Mouse (Mus musculus) kidney, postnatal 14 days (tissue): ENCODE data around the gene Notch4.
"Not testable (repeated sequence)": the region's sequence is repeated elsewhere in the genome, so short reads cannot be mapped to it uniquely, and the experiment has no call there.

Experiments used
- DNase-seq: peaks from one replicate; pipeline ENCODE4 v3.0.0; 2022; ENCODE audit warnings: mixed read lengths

The Notch4 gene

DNA sequence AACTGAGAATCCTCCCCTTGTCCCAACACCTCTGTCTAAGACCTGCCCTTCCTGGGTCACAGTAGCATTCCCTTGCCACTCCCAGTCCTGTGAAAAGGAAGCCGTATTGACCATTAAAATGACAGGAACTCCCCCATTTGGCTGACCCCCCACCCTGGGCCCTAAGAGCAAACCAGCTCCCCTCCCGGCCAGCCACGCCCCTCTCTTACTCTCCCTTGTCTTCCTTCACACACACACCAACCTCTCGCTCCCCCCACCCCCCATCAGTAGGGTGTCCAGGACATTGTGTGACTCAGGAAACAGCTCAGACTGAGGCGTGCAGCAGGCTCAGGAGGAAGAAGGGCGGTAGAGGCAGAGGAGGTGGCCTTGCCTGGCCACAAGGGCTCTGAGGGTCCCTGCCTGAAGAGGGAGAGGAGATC lies at the start of gene Notch4:
TSS of gene Notch4 (plus strand) at position 266 of the 419 bp plus-strand sequence.
- DNase-seq = peak; percentile 80

DNA sequence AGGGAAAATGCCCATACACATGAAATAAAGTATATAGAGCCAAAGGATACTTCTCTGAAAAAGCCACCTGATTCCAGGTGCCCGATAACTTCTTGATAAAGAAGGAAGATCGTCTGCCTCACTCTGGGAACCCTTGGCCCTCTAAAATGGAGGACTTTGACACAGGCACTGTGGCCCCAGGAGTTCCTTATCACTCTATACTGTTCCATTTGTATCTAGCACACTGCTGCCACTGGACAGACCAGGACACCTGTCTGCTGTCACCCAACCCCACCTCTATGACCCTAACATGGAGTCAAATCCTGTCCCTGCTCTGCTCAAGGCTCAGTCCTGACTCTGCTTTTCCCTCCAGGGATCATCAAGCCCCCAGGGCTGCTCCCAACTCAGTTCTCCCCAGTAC lies 47.6 kb upstream of the Notch4 start:
- DNase-seq = no peak

DNA sequence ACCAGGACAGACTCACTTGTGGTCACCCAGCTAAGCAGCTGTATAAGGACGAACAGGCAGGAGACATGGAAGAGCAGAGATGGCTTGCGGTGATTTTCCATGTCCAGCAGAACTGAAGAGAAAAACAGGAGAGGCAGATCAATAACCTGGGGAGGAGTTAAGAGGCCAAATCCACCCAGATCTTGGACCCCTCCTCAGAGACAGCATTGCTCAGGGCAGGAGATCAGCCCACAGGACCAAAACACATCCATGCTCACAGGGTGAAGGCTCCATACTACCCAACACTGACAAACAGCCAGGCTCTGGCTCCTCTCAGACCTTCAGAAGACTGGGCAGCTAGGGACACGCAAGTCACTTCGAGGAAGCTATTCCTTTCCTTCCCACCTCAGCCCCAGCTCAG lies 46.8 kb upstream of the Notch4 start, which contains the start of gene Btnl6:
TSS of gene Btnl6 (minus strand) at position 101 of the 400 bp plus-strand sequence.
- DNase-seq = no peak

DNA sequence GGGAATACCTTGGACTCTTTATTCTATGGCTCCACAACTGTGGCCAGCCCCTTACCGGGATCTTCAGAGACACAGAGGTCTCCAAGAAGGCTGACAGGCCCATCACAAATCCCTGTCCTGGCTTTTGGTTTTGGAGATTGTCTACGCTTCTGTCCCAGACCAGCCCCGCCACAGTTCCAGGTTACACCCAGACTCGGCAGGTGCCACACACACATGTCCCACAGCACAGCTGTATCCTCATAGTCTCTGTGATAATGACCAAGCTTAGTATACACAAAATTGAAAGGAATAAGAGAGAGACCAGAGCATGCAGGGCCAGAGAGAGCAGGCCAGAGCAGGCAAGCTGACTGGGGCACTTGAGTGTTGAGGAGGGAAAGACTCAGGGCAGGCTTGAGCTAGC lies 46.3 kb upstream of the Notch4 start:
- no peak for DNase-seq

DNA sequence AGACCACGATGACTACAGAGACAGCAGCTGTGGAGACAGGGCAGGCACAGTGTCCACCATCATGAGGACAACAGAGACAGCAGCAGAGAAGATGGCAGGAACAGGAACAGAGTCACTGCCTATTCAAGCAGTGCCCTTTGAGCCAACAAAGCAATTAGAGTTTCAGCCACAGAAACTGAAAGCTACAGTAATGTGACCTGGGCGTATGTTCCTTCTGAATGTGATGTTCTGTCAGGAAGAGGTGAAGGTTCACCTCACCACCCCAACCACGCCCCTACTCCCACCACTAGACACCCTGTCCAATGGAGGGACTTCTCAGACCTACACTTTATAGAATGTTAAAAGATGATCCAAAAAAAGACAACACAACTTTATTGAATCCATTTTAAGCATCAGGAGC lies 45.5 kb upstream of the Notch4 start:
- DNase-seq = not testable (repeated sequence)

DNA sequence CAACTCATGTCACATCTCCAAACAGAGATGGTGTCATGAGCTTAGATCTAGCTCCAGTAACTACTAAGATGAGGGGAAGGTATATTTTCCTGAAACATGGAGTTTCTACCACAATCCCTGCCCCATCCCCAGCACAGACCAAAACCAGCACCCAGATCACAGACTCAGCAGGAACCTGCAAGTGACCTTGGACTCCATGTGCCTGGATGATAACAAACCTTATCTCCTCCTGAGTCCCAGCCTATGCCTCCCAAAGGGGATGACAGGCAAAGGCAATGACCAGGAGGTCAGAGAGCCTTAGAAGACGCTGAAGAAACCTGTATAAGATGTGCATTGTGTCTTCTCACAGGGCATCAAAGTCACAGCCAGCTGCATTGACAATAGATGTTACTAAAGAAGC lies 45.1 kb upstream of the Notch4 start:
- no peak for DNase-seq

DNA sequence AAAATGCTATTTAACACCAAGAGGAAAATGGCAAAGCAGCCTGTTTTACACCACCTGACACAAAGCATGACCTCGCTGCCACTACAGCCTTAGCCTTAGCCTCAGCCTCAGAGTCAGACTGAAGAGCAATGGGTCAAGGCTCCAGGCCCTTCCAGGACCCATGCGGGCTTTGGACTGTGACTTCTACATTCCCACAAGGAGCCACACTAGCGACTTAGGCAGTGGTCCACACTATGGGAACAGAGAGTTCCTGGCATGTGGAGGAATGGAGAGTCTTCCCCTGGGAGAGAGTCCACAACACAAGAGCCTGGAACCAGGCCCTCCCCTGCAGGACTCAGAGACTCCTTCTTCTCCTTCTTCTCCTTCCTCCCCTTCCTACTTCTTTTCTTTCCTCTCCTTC lies 31.4 kb upstream of the Notch4 start:
- DNase-seq = no peak

DNA sequence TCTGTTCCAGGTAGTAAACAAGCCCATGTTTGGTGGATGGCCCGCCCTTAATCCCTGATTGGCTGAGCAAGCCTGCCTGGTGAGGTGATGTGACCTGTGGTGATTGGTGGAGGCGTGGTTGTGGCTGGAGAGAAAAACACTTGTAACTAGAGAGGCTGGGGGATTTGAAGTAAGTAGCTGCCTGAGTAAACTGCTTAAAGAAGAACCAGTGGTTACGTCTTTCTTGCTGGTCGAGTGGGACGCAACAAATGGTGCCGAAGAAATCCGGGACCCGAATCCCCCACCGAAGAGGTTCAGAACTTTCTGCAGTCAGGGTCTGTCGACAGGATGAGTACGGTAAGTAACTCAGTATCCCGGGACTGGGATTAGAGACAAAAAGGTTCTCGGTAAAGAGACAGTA lies 20.5 kb upstream of the Notch4 start:
- DNase-seq = not testable (repeated sequence)

DNA sequence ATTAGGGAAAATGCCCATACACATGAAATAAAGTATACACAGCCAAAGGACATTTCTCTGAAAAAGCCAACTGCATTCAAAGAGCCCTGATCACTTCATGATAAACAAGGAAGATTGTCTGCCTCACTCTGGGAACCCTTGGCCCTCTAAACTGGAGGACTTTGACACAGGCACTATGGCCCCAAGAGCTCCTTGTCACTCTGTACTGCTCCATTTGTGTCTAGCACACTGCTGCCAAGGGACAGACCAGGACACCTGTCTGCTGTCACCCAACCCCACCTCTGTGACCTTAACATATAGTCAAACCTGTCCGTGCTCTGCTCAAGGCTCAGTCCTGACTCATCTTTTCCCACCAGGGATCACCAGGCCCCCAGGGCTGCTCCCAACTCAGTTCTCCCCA lies 17.3 kb upstream of the Notch4 start:
- DNase-seq = no peak

DNA sequence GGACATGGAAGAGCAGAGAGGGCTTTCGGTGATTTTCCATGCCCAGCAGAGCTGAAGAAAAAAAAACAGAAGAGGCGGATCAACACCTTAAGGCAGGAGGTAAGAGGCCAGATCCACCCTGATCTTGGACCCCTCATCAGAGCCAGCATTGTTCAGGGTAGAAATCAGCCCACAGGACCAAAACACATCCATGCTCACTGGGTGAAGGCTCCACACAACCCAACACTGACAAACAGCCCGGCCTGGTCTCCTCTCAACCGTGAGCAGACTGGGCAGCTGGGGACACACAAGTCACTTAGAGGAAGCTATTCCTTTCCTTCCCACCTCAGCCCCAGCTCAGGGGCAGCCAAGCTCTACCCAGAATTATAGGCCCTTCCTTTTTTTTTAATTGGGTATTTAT lies 16.5 kb upstream of the Notch4 start:
- no peak for DNase-seq

DNA sequence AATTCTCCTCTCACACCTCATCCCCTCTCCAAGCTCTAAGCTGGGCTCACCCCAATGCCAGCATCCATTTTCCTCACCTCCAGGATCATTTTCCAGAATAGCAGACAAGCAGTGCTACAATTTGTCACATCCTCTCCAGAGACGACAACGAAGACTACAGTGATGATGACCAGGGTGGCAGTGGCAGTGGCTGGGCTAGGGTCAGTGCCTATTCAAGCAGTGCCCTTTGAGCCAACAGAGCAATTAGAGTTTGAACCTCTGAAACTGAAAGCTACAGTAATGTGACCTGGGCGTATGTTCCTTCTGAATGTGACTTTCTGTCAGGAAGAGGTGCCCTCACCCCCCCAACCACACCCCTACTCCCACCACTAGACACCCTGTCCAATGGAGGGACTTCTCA lies 14.9 kb upstream of the Notch4 start:
- DNase-seq = no peak

DNA sequence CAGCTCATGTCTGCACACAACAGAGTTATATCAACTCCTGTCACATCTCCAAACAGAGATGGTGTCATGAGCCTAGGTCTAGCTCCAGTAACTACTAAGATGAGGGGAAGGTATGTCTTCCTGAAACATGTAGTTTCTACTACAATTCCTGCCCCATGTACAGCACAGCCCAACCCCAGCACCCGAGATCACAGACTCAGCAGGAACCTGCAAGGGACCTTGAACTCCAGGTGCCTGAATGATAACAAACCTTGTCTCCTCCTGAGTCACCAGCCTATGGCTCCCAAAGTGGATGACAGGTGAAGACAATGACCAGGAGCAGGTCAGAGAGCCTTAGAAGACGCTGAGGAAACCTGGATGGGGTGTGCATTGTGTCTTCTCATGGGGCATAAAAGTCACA lies 14.2 kb upstream of the Notch4 start:
- DNase-seq = no peak

DNA sequence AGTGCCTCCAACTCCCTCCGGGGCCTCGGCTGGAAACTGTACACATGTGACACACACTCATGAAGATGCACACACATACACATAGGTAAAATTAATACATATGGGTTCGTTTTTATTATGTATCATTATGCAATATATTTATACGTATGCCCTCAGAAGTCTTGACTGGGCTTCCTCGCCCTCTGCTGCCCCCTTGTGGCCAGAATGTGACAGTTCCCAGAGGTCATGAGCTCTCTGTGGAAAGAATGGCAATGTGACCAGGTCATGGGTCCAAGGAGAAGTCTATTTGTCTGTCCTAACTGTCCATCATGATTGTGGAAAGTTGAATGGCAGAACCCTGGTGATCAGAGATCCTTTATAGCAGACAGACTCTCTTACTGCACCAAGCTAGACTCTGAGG lies 8.6 kb upstream of the Notch4 start:
- DNase-seq = peak; percentile 84

DNA sequence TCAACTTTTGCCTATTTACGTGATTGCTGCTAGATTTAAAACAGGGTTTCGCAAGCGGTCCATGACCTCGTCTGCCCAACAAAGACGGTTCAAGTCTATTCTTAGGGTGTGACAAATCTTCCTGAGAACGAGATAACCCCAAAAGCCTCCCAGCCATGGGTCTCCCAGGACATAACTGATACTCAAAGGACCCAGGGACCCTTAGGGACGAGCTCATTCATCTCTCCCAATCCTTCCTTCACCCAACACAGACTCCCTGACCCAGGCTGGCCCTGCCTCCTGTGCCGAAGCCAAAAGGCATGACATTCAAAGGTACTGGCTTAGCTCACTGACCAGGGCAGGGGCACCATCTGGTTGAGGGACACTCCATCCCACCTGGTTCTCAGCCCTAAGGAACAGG lies 7.7 kb upstream of the Notch4 start:
- no peak for DNase-seq

DNA sequence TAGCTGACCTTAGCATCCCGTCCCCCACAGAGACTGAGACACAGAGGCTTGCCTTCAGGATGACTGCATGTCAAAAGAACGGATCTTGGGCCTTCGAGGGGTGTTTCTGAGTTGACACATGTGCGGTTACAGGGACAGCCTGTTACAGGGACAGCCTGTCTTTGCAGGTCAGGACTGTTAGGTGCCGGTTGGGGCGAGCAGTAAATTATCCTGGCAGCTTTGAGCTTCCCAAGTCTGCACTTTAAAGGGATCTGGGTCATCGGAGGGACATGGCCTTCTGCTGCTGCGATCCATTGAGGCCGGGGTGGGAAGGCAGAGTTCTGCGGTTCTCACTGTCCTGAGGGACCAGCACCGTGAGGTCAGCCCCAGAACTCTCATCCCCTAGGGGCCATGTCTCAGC lies 6.7 kb upstream of the Notch4 start:
- no peak for DNase-seq

DNA sequence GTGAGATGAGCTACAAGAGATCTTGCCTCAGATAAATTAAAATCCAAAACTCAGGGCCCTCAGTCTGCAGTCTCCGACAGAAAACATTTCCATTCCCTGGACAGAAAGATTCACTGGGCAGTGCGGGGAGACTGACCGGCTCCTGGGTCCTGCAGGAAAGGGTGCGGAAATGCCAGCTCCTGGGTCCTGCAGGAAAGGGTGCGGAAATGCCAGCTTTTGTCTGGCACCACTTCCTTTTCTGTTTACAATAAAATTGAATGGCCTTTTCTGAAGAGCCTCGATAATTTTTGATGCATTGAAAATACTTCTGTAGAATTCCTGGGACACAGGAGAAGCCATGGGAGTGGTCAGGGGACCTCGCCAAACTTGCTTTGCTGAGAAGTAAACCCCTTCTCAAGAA lies 5.0 kb upstream of the Notch4 start:
- DNase-seq = no peak

DNA sequence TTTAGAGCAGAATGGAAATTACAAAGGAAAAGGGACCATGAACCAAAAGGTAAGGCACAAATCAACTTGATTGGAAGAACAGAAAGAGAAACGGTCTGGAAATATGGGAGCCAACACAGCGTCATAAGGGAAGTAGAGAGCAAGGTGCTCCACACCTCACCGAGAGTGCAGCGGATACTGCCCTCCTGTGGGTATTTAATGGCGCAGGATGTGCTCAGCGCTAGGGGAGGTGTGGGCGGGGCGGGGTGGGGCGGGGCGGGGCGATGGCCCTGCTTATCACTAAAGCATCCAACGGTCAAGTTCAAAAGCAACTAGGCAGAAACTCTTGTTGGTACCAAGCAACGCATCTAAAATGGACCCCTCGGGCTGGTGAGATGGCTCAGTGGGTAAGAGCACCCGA lies 4.2 kb upstream of the Notch4 start:
- no peak for DNase-seq

DNA sequence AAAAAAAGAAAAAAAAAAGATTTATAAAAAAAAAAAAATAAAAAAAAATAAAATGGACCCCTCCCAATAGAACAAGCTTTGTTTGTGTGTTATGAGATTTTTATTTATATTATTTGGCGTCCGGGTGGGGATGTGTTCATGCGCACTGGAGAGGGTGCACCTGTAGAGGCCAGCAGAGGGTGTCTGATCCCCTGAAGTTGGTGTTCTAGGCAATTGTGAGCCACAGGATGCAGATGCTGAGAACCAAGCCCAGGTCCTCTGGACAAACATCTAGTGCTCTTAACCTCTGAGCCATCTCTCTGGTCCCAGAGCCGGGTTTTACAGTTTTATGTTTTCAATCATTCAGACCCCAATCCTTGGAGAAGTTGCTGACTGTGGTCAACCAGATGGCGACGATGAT lies 3.6 kb upstream of the Notch4 start:
- DNase-seq = no peak

DNA sequence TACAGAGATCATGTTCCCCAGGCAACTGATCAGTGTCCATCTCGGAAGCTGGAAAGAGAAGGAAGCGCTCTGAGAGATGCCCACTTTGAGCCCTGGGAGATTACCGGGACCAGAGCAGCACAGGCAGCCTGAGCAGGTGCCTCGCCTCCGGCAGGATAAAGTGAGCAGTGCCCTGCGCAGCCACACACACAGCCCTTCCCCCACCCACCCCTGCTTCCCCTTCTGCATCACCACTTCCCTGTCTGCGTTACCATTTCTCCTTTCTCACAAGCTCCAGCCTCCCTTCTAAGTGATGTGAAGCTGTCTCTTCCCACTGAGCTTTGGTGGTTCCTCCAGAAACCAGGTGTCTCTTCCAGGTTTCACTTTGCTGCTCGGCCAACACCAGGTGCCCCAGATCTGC lies 2.9 kb upstream of the Notch4 start:
- no peak for DNase-seq

DNA sequence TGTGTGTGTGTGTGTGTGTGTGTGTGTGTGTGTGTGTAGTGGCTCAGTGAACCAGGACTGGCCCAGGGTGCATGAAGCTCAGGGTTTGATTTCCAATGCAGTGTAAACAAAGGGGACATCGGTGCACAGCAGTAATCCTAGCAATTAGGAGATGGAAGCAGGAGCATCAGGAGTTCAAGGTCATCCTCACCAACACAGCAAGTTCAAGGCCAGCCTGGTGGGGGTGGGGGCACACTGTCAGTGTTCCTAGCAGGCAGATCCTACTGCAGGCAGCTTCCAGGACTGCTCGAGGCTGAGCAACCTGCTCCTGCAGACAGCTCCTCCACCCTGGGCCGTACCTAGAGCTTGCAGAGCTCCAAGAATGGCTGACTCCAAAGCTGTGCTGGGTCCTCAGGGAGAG lies 1.5 kb upstream of the Notch4 start:
- DNase-seq = no peak

DNA sequence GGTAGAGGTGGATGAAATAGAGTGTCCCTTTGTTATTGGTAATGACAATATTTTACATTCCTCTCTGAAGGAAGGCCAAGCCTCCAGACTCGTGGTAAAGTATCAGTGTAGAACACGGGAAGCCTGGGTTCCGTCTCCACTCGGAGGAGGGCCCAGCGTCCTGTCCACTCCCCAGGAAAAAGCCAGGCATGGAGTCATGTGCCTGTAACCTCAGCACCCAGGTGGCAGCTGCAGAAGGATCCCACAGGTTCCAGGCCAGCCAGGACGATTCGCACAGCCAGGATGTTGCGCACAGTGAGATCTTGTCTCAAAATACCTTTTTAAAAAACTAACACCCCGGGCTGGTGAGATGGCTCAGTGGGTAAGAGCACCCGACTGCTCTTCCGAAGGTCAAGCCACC lies 714 bp upstream of the Notch4 start:
- no peak for DNase-seq

DNA sequence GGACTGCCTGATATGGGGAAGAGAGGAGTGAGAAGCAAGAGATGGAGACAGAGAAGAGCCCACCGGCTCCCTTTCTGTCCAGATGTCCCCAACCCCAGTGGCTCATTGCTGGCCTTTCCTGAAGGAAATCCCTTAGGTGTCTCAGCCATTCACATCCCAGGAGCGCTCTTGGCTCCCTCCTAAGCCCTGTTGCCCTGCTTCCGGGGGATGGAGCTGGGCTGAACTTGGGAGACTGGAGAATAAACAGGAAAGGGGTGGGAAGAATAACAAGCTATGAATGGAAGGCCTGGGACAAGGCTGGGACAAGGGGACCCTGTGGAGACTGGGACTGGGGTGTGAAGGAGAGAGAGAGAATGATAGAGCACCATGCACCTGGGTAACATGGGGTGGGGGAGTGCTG lies 728 bp downstream of the Notch4 start:
- DNase-seq = peak; percentile 75

DNA sequence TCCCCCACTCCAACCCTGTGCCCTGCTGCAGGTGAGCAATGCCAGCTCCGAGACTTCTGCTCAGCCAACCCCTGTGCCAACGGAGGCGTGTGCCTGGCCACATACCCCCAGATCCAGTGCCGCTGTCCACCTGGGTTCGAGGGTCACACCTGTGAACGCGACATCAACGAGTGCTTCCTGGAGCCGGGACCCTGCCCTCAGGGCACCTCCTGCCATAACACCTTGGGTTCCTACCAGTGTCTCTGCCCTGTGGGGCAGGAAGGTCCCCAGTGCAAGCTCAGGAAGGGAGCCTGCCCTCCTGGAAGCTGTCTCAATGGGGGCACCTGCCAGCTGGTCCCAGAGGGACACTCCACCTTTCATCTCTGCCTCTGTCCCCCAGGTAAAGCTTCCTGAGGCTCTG lies 3.2 kb downstream of the Notch4 start:
- DNase-seq = no peak

DNA sequence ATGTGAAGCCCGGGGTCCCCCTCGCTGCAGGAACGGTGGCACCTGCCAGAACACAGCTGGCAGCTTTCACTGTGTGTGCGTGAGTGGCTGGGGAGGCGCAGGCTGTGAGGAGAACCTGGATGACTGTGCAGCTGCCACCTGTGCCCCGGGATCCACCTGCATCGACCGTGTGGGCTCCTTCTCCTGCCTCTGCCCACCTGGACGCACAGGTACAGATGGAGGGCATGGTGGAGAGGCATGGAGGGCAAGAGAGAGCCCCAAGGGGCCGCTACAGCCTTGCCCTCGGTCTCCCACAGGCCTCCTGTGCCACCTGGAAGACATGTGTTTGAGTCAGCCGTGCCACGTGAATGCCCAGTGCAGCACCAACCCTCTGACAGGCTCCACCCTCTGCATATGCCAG lies 4.4 kb downstream of the Notch4 start:
- DNase-seq = no peak

DNA sequence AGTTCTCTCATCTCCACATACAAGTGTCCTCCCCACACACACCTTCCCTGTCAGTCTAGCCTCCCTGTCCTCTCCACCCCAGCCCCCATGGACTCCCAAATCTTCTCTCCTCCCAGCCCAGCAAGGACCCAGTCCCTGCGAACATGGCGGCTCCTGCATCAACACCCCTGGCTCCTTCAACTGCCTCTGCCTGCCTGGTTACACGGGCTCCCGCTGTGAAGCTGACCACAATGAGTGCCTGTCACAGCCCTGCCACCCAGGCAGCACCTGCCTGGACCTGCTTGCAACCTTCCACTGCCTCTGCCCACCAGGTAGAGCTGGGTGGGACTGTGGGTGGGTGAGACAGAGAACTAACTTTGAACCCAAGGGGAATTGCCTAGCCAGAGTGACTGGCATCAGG lies 5.9 kb downstream of the Notch4 start:
- DNase-seq = no peak

DNA sequence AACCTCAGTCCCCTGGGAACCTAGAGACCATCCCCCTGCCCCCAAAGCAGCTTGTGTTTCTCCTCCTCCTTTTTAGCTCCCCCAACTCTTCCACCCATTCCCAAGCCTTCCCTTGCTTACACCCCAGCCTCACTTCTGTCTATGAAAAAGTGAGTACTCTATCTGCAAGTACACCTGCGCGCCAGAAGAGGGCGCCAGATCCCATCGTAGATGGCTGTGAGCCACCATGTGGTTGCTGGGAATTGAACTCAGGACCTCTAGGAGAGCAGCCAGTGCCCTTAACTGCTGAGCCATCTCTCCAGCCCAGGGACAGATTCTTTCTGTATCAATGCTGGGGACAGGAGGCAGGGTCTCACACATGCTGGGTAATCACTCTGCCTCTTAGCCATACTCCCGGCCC lies 7.8 kb downstream of the Notch4 start:
- no peak for DNase-seq
